Mouse (Mus musculus) forebrain, postnatal 0 days (tissue): ENCODE data around the gene Insig2. TPM values are rescaled to one million over a fixed set of nuclear protein-coding genes. Genes with fewer than 3 reads are reported as not detected.

ENCODE experiments used
- ATAC-seq: fragments of 200-750 bp; cut with Nextera tagmentation; 2 replicates; pipeline ENCODE4 v1.8.0; 2017; ENCODE audit warnings: mild to moderate bottlenecking, moderate library complexity
- DNase-seq: peaks from one replicate; pipeline ENCODE4 v3.0.0-alpha.2; 2015
- H3K27ac ChIP-seq: fragments of 300-500 bp; sonication (generic); 2 replicates; pipeline ENCODE4 v1.5.1; 2014; ENCODE audit warnings: low read depth, mild to moderate bottlenecking, antibody characterized with exemption, low read length, moderate library complexity, mixed read lengths
- H3K27me3 ChIP-seq: fragments of 300-500 bp; sonication (generic); 2 replicates; pipeline ENCODE4 v1.6.1; 2014; ENCODE audit warnings: mild to moderate bottlenecking, low read length, mixed read lengths; ENCODE audit not compliant: insufficient read depth
- H3K36me3 ChIP-seq: fragments of 300-500 bp; sonication (generic); 2 replicates; pipeline ENCODE4 v1.6.1; 2014; ENCODE audit warnings: mild to moderate bottlenecking, moderate library complexity; ENCODE audit not compliant: insufficient read depth
- H3K4me1 ChIP-seq: fragments of 300-500 bp; sonication (generic); 2 replicates; pipeline ENCODE4 v1.6.1; 2014; ENCODE audit warnings: antibody characterized with exemption; ENCODE audit not compliant: insufficient read depth
- H3K4me2 ChIP-seq: fragments of 300-500 bp; sonication (generic); 2 replicates; pipeline ENCODE4 v1.6.1; 2014; ENCODE audit warnings: low read depth, mild to moderate bottlenecking, moderate library complexity
- H3K4me3 ChIP-seq: fragments of 300-500 bp; sonication (generic); 2 replicates; pipeline ENCODE4 v1.5.1; 2014; ENCODE audit warnings: low read depth, low read length, mixed read lengths
- H3K9ac ChIP-seq: fragments of 300-500 bp; sonication (generic); 2 replicates; pipeline ENCODE4 v1.6.1; 2014; ENCODE audit warnings: mild to moderate bottlenecking
- H3K9me3 ChIP-seq: fragments of 300-500 bp; sonication (generic); 2 replicates; pipeline ENCODE4 v1.6.1; 2016; ENCODE audit warnings: low read length
- CTCF ChIP-seq: sonication (generic); IDR thresholded peaks from 2 replicates; pipeline ENCODE4 v1.5.1; 2016; ENCODE audit warnings: antibody characterized with exemption, control low read depth, low read depth
- WGBS: fragments of 180-500 bp; shearing (Covaris S2); extraction: QIAGEN DNeasy Blood & Tissue Kit; methylation state at CpG from one replicate; pipeline ENCODE4 v1.1.7; 2014; 5-methylcytosine and 5-hydroxymethylcytosine counted together
- polyA plus RNA-seq: library from polyadenylated mRNA; unstranded; fragments of >200 nt; fragmentation: Nextera tagmentation; extraction: Ambion mirVana; gene quantifications from 2 replicates; pipeline ENCODE4 v1.2.1, GENCODE M21; 2015
- total RNA-seq: library from RNA; depleted of rRNA; stranded (reverse); fragments of >200 nt; gene quantifications from 2 replicates; pipeline ENCODE4 v1.2.3, GENCODE M21; 2014

Insig2 gene
- total and polyA plus RNA-seq, 2 experiments from 2014 or later = 35.1 to 39.1 TPM

GRCm38 (mm10) chr1:121343966-121344365 is 11.6 kb upstream of the Insig2 start:
- no peak for DNase-seq
- no peaks in the 10 kb centered on the region for H3K27me3 ChIP-seq
- no peak overlapping the region for H3K9ac ChIP-seq
- no peak overlapping the region for H3K4me2 ChIP-seq
- H3K9me3 ChIP-seq = no peaks in the 10 kb centered on the region
- no peak for ATAC-seq
- TF ChIP-seq CTCF = no peak
- 74% methylated on average over 5 of the region's 5 CpGs for WGBS
- H3K27ac ChIP-seq = no peak overlapping the region
- no peaks in the 10 kb centered on the region for H3K4me1 ChIP-seq
- no peaks in the 10 kb centered on the region for H3K36me3 ChIP-seq
- H3K4me3 ChIP-seq = no peak overlapping the region

GRCm38 (mm10) chr1:121335789-121336188 is 3.4 kb upstream of the Insig2 start:
- Histone ChIP-seq H3K4me1 (no peaks in the 10 kb centered on the region), H3K9ac (no peak overlapping the region), H3K4me3 (no peak overlapping the region), H3K27me3 (no peaks in the 10 kb centered on the region), H3K9me3 (no peaks in the 10 kb centered on the region), H3K27ac (no peak overlapping the region), H3K4me2 (no peak overlapping the region), H3K36me3 (0 out of 2 replicates have a peak, but pooled peaks cover 5% of the 10 kb centered on the region)
- DNase-seq (no peak), ATAC-seq (no peak)
- 76% methylated on average over 4 of the region's 4 CpGs for WGBS
- no peak for TF ChIP-seq CTCF

DNA sequence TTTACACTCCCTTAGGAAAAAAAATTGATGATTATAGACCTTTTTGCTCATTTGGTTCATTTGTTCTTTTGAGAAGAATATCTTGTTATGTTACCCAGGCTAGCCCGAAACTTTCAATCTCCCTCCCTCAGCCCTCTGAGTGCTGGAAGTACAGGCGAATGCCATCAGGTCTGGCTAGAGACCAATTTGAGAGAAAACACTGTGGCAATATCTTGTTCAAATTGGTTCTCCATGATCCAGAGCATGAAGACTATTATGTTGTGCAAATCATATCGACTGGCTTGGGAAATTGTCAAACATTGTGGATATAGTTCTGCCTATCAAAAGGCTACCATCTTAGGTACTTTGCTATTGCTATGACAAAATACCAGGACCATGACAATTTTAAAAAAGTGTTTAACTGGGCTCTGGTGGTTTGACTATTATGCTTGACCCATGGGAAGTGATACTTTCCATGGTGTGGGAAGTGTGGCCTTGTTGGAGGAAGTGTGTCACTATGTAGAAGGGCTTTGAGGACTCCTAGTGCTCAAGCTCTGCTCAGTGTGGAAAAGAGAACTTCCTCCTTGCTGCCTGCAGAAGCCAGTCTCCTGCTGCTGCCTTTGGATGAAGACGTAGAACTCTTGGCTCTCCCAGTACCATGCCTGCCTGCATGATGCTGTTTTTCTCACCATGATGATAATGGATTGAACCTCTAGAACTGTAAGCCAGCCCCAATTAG is 1.8 kb upstream of the Insig2 start:
- TF ChIP-seq CTCF = no peak
- no peak overlapping the region for H3K27ac ChIP-seq
- no peak overlapping the region for H3K4me2 ChIP-seq
- DNase-seq (no peak), ATAC-seq (no peak)
- 0 out of 2 replicates have a peak, but pooled peaks cover 5% of the 10 kb centered on the region for H3K36me3 ChIP-seq
- no peak overlapping the region for H3K9ac ChIP-seq
- no peaks in the 10 kb centered on the region for H3K9me3 ChIP-seq
- WGBS = 97% methylated on average over 4 of the region's 4 CpGs
- H3K4me3 ChIP-seq = no peak overlapping the region
- H3K4me1 ChIP-seq = no peaks in the 10 kb centered on the region
- H3K27me3 ChIP-seq = no peaks in the 10 kb centered on the region

DNA sequence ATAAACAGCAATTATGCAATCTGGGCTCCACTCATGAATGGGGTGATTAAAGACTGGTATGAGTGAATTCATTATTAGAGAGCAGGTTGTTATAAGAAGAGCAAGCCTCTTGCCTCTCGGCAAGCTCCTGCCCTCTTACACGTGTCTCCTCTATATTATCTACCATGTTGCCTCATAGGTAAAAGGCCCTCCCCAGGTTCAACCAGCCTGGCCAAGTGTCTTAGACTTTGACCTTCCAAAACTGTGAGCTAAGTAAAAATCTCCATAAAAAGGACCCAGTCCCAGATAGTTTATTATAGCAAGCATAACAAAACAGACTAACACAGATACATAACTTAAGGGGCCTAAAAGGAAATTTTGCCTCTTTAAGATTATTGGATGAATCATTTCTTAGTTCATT is 1.8 kb downstream of the Insig2 start:
- no peaks in the 10 kb centered on the region for H3K9me3 ChIP-seq
- H3K27ac ChIP-seq = no peak overlapping the region
- H3K27me3 ChIP-seq = no peaks in the 10 kb centered on the region
- no peak overlapping the region for H3K4me3 ChIP-seq
- WGBS = 90% methylated on average over 2 of the region's 2 CpGs
- no peak for ATAC-seq
- no peak overlapping the region for H3K9ac ChIP-seq
- H3K4me2 ChIP-seq = no peak overlapping the region
- peaks cover 19% of the 10 kb centered on the region; the same call in 1 of the 2 replicates for H3K4me1 ChIP-seq
- 0 out of 2 replicates have a peak, but pooled peaks cover 5% of the 10 kb centered on the region for H3K36me3 ChIP-seq
- no peak for DNase-seq
- no peak for TF ChIP-seq CTCF

- no peak overlapping the region for H3K27ac ChIP-seq
- 93% methylated on average over 2 of the region's 2 CpGs for WGBS
- DNase-seq (no peak), ATAC-seq (no peak)
- H3K4me3 ChIP-seq = no peak overlapping the region
- no peaks in the 10 kb centered on the region for H3K9me3 ChIP-seq
- no peak for TF ChIP-seq CTCF
- H3K4me1 ChIP-seq = peaks cover 19% of the 10 kb centered on the region; the same call in 1 of the 2 replicates
- 0 out of 2 replicates have a peak, but pooled peaks cover 5% of the 10 kb centered on the region for H3K36me3 ChIP-seq
- no peak overlapping the region for H3K9ac ChIP-seq
- H3K27me3 ChIP-seq = no peaks in the 10 kb centered on the region
- no peak overlapping the region for H3K4me2 ChIP-seq
These were observed 3.0 kb downstream of the Insig2 start for GRCm38 (mm10) chr1:121329391-121329790.

- ATAC-seq = peak; percentile 16
- 3% methylated on average over 7 of the region's 7 CpGs for WGBS
- Histone ChIP-seq H3K4me3 (peak overlapping the region; percentile 81), H3K9ac (peak overlapping the region; percentile 87), H3K9me3 (no peaks in the 10 kb centered on the region), H3K27ac (peak overlapping the region; percentile 90), H3K36me3 (0 out of 2 replicates have a peak, but pooled peaks cover 5% of the 10 kb centered on the region), H3K4me2 (peak overlapping the region; percentile 71), H3K4me1 (peaks cover 19% of the 10 kb centered on the region; the same call in 1 of the 2 replicates), H3K27me3 (no peaks in the 10 kb centered on the region)
- no peak for TF ChIP-seq CTCF
- no peak for DNase-seq
These were observed 4.2 kb downstream of the Insig2 start for GRCm38 (mm10) chr1:121328193-121328555.
